Mouse (Mus musculus) heart, embryonic 14.5 days (tissue): ENCODE data around the gene Plscr1. TPM values are rescaled to one million over a fixed set of nuclear protein-coding genes. Genes with fewer than 3 reads are reported as not detected.

ENCODE experiments used
- ATAC-seq: fragments of 200-750 bp; cut with Nextera tagmentation; 2 replicates; pipeline ENCODE4 v1.8.0; 2017; ENCODE audit warnings: low read depth, moderate TSS enrichment; ENCODE audit not compliant: insufficient number of reproducible peaks, insufficient read depth, low FRiP score
- H3K27ac ChIP-seq, 2 experiments: fragments of 200-500 bp in 1 of 2; fragments of 300-500 bp in 1 of 2; sonication (generic) in 1 of 2; replicated peaks in 1 of 2; 2 replicates each; pipeline ENCODE4 v1.5.1; 2012 to 2014; ENCODE audit warnings: low read depth in 2 of 2, low read length in 2 of 2, control low read depth in 1 of 2, mild to moderate bottlenecking in 1 of 2, mixed read lengths in 1 of 2; ENCODE audit not compliant: control insufficient read depth in 1 of 2, insufficient read depth in 1 of 2
- H3K27me3 ChIP-seq: fragments of 300-500 bp; sonication (generic); 2 replicates; pipeline ENCODE4 v1.6.1; 2014; ENCODE audit warnings: mild to moderate bottlenecking, low read length, control low read depth; ENCODE audit not compliant: control insufficient read depth, insufficient read depth
- H3K36me3 ChIP-seq: fragments of 300-500 bp; sonication (generic); 2 replicates; pipeline ENCODE4 v1.6.1; 2014; ENCODE audit warnings: mild to moderate bottlenecking, control low read depth, low read length, mixed read lengths; ENCODE audit not compliant: control insufficient read depth, insufficient read depth
- H3K4me1 ChIP-seq, 2 experiments: fragments of 200-500 bp in 1 of 2; fragments of 300-500 bp in 1 of 2; sonication (generic) in 1 of 2; 2 replicates each; pipeline ENCODE4 v1.6.1; 2012 to 2014; ENCODE audit warnings: low read length in 2 of 2, control low read depth in 1 of 2, mixed read lengths in 1 of 2; ENCODE audit not compliant: control insufficient read depth in 2 of 2, insufficient read depth in 2 of 2
- H3K4me2 ChIP-seq: fragments of 300-500 bp; sonication (generic); 2 replicates; pipeline ENCODE4 v1.6.1; 2014; ENCODE audit warnings: mild to moderate bottlenecking, low read length
- H3K4me3 ChIP-seq, 2 experiments: fragments of 200-500 bp in 1 of 2; fragments of 300-500 bp in 1 of 2; sonication (generic) in 1 of 2; 2 replicates each; pipeline ENCODE4 v1.5.1; 2012 to 2014; ENCODE audit warnings: low read length in 2 of 2, mild to moderate bottlenecking in 2 of 2, control low read depth in 1 of 2, low read depth in 1 of 2, moderate library complexity in 1 of 2; ENCODE audit not compliant: control insufficient read depth in 1 of 2, insufficient read depth in 1 of 2
- H3K9ac ChIP-seq: fragments of 300-500 bp; sonication (generic); 2 replicates; pipeline ENCODE4 v1.6.1; 2014; ENCODE audit warnings: mild to moderate bottlenecking, low read length
- H3K9me3 ChIP-seq: fragments of 300-500 bp; sonication (generic); 2 replicates; pipeline ENCODE4 v1.6.1; 2016; ENCODE audit warnings: low read length, control low read depth; ENCODE audit not compliant: control insufficient read depth
- WGBS: fragments of 180-500 bp; shearing (Covaris S2); extraction: QIAGEN DNeasy Blood & Tissue Kit; methylation state at CpG from one replicate; pipeline ENCODE4 v1.1.7; 2014; 5-methylcytosine and 5-hydroxymethylcytosine counted together
- microRNA-seq: library from miRNA; unstranded; fragments of <30 nt; microRNA quantifications from one replicate; pipeline ENCODE4, GENCODE M21; 2016
- polyA plus RNA-seq: library from polyadenylated mRNA; unstranded; fragments of >200 nt; fragmentation: Nextera tagmentation; extraction: Ambion mirVana; gene quantifications from 2 replicates; pipeline ENCODE4 v1.2.1, GENCODE M21; 2014

The Plscr1 gene
- polyA plus RNA-seq, 1 experiment from 2014 or later: 29.9 TPM

GRCm38 (mm10) chr9:92316791-92317190 is 67.2 kb downstream of the Plscr1 start:
- Histone ChIP-seq H3K9ac (no peak overlapping the region), H3K4me3 (no peak overlapping the region), H3K9me3 (no peaks in the 10 kb centered on the region), H3K4me2 (no peak overlapping the region), H3K36me3 (no peaks in the 10 kb centered on the region), H3K27me3 (no peaks in the 10 kb centered on the region), H3K4me1 (no peaks in the 10 kb centered on the region), H3K27ac (no peak overlapping the region)
- ATAC-seq: no peak
- 82% methylated on average over 3 of the region's 3 CpGs for WGBS

Small RNA genes lying within 50 kb of the gene (microRNA-seq; reads per million reads assigned to microRNA genes)
- gene Mir6386: not detected

Other genes starting within 250 kb of the Plscr1 start
- not detected in 2 replicates for gene Plscr5, start 56.8 kb upstream of the Plscr1 start, polyA plus RNA-seq
- 9.1 and 10.4 TPM in 2 replicates for gene Plscr2, start 25.9 kb downstream of the Plscr1 start, polyA plus RNA-seq
- not detected in 2 replicates for gene 1700057G04Rik, start 59.6 kb downstream of the Plscr1 start, polyA plus RNA-seq
- 5.4 and 5.6 TPM in 2 replicates for gene Plscr4, start 207.6 kb downstream of the Plscr1 start, polyA plus RNA-seq